Mouse (Mus musculus): ENCODE measurements at regions not wholly inside any gene's neighbourhood (a gene's known extent, or its start where the extent isn't known, plus 50 kb on each side); places are given as distances from the start of the nearest gene placed in this dataset.

- TF ChIP-seq CTCF (IDR thresholded peaks at IDR 0.05): no peak
- no peak for TF ChIP-seq POLR2A (IDR thresholded peaks at IDR 0.05; ENCODE audit: insufficient read depth, low read depth, low read length)
- no peak for TF ChIP-seq EP300 (IDR thresholded peaks at IDR 0.05; ENCODE audit: insufficient read depth, low read depth, low read length)
Measured at GRCm38 (mm10) chr10:96214946-96215345, 78.5 kb downstream of the Gm5426 start.

All from heart, adult 2 months (tissue).